Mouse (Mus musculus): ENCODE data around the gene Exosc5. TPM values are rescaled to one million over a fixed set of nuclear protein-coding genes. Genes with fewer than 3 reads are reported as not detected.

Gene Exosc5
- total and polyA plus RNA-seq, 3 experiments, result 105 to 125 (median 123) TPM

DNA sequence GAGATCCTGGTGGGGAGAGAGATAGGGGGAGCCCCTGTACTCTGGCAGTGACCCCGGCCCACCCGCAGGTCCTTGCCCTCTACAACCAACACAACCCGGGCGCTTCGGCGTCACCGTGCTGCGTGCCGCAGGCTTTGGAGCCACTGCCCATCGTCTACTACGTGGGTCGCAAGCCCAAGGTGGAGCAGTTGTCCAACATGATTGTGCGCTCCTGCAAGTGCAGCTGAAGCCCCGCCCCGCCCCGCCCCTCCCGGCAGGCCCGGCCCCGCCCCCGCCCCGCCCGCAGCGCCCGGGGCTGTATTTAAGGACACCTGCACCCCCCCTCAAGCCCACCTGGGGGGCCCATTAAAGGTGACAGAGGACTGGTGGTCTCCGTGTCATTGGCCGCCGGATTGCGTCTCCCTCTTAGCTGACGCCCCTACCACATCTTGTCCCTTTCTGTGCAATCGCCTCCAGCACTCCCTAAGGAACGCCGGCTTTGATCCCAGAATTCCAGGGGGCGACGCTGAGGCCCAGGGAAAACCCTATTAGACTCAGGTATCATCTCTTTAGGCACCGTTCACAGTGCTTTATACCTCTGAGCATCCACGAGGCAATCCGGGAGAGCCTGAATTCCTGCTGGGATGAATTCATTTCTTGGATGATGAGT lies 45.9 kb downstream of the Exosc5 start:
- in situ Hi-C loops (cut with MboI; ENCODE audit: low pct_ligation_motif_present, low pct_unique_long_range_greater_than_20kb, low sequenced_read_pairs), result no loop called here
- no peak overlapping the region for H3K9ac ChIP-seq (ENCODE audit: insufficient read depth, low read depth)
- H3K27me3 ChIP-seq (replicated peaks), result no peaks in the 10 kb centered on the region
- H3K9me3 ChIP-seq (replicated peaks; ENCODE audit: low read length), result peaks cover 22% of the 10 kb centered on the region
- no peak overlapping the region for H3K4me3 ChIP-seq (replicated peaks in 1 of 3; ENCODE audit: low read depth in 2 of 3, low read length in 2 of 3, poor library complexity in 1 of 3)
- TF ChIP-seq CHD2 (IDR thresholded peaks at IDR 0.05; ENCODE audit: low read length) (no peak), ELF1 (IDR thresholded peaks at IDR 0.05; ENCODE audit: low read depth, low read length) (no peak), MYC (IDR thresholded peaks at IDR 0.05; ENCODE audit: low read depth, low read length) (no peak)
- DNase-seq (ENCODE audit: extremely low read depth), result no peak
- dilution Hi-C loops (cut with MboI; ENCODE audit: extremely low pct_ligation_motif_present, extremely low pct_unique_long_range_greater_than_20kb, low sequenced_read_pairs), result no loop called here
- no peak overlapping the region for H3K4me2 ChIP-seq (ENCODE audit: insufficient read depth, low read depth, poor library complexity, severe bottlenecking)
- H3K79me2 ChIP-seq (replicated peaks; ENCODE audit: control insufficient read depth, extremely low read depth, insufficient read depth, poor library complexity, severe bottlenecking), result no peaks in the 10 kb centered on the region
- H3K36me3 ChIP-seq (replicated peaks in 1 of 2; ENCODE audit: control insufficient read depth in 1 of 2, insufficient read depth in 1 of 2, low read length in 1 of 2), result peaks cover 47 to 84% of the 10 kb centered on the region in 2 experiments
- H3K27ac ChIP-seq (ENCODE audit: insufficient read depth, low read depth), result no peak overlapping the region
- peaks cover 19 to 49% of the 10 kb centered on the region in 2 experiments for H3K4me1 ChIP-seq (ENCODE audit: control insufficient read depth in 1 of 2, insufficient read depth in 2 of 2)

DNA sequence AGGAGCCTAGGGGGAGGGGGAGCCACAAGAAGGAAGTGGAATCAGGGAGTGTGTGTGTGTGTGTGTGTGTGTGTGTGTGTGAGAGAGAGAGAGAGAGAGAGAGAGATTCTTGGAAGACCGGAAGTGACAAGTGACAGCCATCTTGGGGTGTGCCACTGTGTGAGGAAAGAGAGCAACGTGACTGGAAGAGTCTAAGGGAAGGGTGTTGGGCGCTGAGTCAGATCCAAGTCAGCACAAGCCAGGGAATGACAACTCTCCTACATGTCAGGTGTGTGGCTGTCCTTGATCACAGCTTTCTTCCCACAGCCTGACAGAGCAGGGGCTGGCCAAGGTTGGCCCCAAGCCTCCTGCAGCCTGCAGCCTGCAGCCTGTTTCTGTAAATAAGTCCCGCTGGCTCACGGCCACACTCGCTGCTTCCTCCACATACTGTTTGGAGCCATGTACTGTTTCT lies 46.9 kb downstream of the Exosc5 start:
- H3K79me2 ChIP-seq (replicated peaks; ENCODE audit: control insufficient read depth, extremely low read depth, insufficient read depth, poor library complexity, severe bottlenecking), result no peaks in the 10 kb centered on the region
- H3K4me3 ChIP-seq (replicated peaks in 1 of 3; ENCODE audit: low read depth in 2 of 3, low read length in 2 of 3, poor library complexity in 1 of 3), result no peak overlapping the region
- H3K27me3 ChIP-seq (replicated peaks), result no peaks in the 10 kb centered on the region
- in situ Hi-C loops (cut with MboI; ENCODE audit: low pct_ligation_motif_present, low pct_unique_long_range_greater_than_20kb, low sequenced_read_pairs), result no loop called here
- peaks cover 16% of the 10 kb centered on the region for H3K9me3 ChIP-seq (replicated peaks; ENCODE audit: low read length)
- no peak overlapping the region for H3K9ac ChIP-seq (ENCODE audit: insufficient read depth, low read depth)
- H3K4me2 ChIP-seq (ENCODE audit: insufficient read depth, low read depth, poor library complexity, severe bottlenecking), result no peak overlapping the region
- H3K4me1 ChIP-seq (ENCODE audit: control insufficient read depth in 1 of 2, insufficient read depth in 2 of 2), result peaks cover 25 to 58% of the 10 kb centered on the region in 2 experiments
- H3K27ac ChIP-seq (ENCODE audit: insufficient read depth, low read depth), result peak overlapping the region; percentile 11; the same call in 1 of the 2 replicates
- TF ChIP-seq CHD1 (IDR thresholded peaks at IDR 0.05; ENCODE audit: low read depth, low read length) (no peak), TBP (conservative IDR thresholded peaks at IDR 0.05; ENCODE audit: low read depth, low read length) (no peak), ZNF384 (IDR thresholded peaks at IDR 0.05; ENCODE audit: low read depth, low read length) (no peak), NELFE (IDR thresholded peaks at IDR 0.05; ENCODE audit: low read depth, low read length) (no peak), MXI1 (IDR thresholded peaks at IDR 0.05; ENCODE audit: low read depth, low read length) (no peak), MAZ (IDR thresholded peaks at IDR 0.05; ENCODE audit: low read depth, low read length) (no peak), RAD21 (IDR thresholded peaks at IDR 0.05; ENCODE audit: low read depth, low read length) (no peak), ETS1 (conservative IDR thresholded peaks at IDR 0.05; ENCODE audit: low read depth, low read length) (no peak), EP300 (IDR thresholded peaks at IDR 0.05; ENCODE audit: low read length) (no peak), ELF1 (IDR thresholded peaks at IDR 0.05; ENCODE audit: low read depth, low read length) (no peak), SIN3A (IDR thresholded peaks at IDR 0.05; ENCODE audit: low read length) (no peak), BHLHE40 (IDR thresholded peaks at IDR 0.05; ENCODE audit: low read depth, low read length) (no peak), GABPA (IDR thresholded peaks at IDR 0.05; ENCODE audit: insufficient replicate concordance, low read depth, low read length) (no peak), HCFC1 (IDR thresholded peaks at IDR 0.05; ENCODE audit: low read depth, low read length) (no peak), POLR2A (IDR thresholded peaks at IDR 0.05; ENCODE audit: low read depth, low read length) (no peak), MEF2A (IDR thresholded peaks at IDR 0.05; ENCODE audit: borderline replicate concordance, low read depth, low read length) (no peak), E2F4 (IDR thresholded peaks at IDR 0.05; ENCODE audit: insufficient replicate concordance, low read depth, low read length) (no peak)
- peaks cover 46 to 83% of the 10 kb centered on the region in 2 experiments for H3K36me3 ChIP-seq (replicated peaks in 1 of 2; ENCODE audit: control insufficient read depth in 1 of 2, insufficient read depth in 1 of 2, low read length in 1 of 2)
- dilution Hi-C loops (cut with MboI; ENCODE audit: extremely low pct_ligation_motif_present, extremely low pct_unique_long_range_greater_than_20kb, low sequenced_read_pairs), result no loop called here
- no peak for DNase-seq (ENCODE audit: extremely low read depth)
